Mouse (Mus musculus) lung, postnatal 0 days (tissue): ENCODE results near the gene Gpha2.

ENCODE experiments used
- CTCF ChIP-seq: IDR thresholded peaks from 2 replicates; pipeline ENCODE4 v1.5.1; 2016; ENCODE audit warnings: antibody characterized with exemption, mild to moderate bottlenecking
- EP300 ChIP-seq: IDR thresholded peaks from 2 replicates; pipeline ENCODE4 v1.6.1; 2016; ENCODE audit warnings: antibody characterized with exemption, mild to moderate bottlenecking, control low read depth

- no peak for TF ChIP-seq CTCF
- no peak for TF ChIP-seq EP300
Measured at GRCm38 (mm10) chr19:6272738-6273137, 46.6 kb downstream of the Gpha2 start.
